Mouse (Mus musculus) bone marrow macrophage, adult 2 months (primary cell): ENCODE measurements around the gene Rtel1.

Source experiments
- CTCF ChIP-seq: IDR thresholded peaks from 2 replicates; pipeline ENCODE4 v1.5.1; 2012; ENCODE audit warnings: low read depth, mild to moderate bottlenecking, low read length, moderate library complexity
- POLR2A ChIP-seq: IDR thresholded peaks from 2 replicates; pipeline ENCODE4 v1.6.1; 2012; ENCODE audit warnings: mild to moderate bottlenecking, low read depth, low read length, borderline replicate concordance

GRCm38 (mm10) chr2:181314080-181314810, 5.3 kb upstream of the Rtel1 start, which contains the start of gene Stmn3:
- TF ChIP-seq POLR2A (no peak), CTCF (no peak)
